Mouse (Mus musculus): Measurements from ENCODE around the gene Foxn3. TPM values are rescaled to one million over a fixed set of nuclear protein-coding genes. Genes with fewer than 3 reads are reported as not detected.

Foxn3 gene
- total RNA-seq, 4 experiments from 2014 or later: 65.0 to 85.5 (median 81.2) TPM

DNA sequence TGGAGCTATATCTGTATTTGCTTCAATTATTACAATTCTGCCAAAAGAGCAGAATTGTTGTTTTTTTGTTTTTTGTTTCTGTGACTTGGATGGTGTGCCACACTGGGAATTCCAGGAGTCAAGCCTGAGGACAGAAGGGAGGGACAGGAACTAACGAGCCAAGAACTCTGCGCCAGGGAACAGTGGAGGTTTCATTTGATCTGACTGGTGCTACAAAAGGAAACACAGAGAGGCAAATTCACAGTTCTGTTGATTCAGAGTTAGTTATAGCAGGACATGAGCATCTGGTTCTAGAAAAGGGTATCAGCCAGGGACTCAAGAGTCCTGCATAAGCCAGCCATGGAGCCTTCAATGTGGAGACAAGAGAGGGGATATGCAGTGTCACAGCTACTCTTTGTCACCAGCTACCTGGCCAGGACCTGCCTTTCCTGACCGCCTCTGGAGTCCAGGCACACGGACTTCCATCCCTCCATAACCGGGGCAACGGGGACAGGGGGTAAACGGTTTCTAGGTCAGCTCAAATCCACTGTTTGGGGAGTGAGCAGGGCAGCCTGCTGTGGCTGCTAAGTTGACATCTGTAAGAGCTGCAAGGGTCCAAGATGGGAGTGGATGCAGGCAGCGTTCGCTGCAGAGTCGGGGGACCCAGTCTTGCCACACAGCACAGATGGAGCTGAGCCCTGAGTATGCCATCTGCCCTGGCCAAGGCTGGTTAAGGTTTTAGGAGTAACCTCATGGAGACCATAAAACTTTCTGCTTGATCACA lies 316.2 kb downstream of the Foxn3 start:
- no peak for DNase-seq

DNA sequence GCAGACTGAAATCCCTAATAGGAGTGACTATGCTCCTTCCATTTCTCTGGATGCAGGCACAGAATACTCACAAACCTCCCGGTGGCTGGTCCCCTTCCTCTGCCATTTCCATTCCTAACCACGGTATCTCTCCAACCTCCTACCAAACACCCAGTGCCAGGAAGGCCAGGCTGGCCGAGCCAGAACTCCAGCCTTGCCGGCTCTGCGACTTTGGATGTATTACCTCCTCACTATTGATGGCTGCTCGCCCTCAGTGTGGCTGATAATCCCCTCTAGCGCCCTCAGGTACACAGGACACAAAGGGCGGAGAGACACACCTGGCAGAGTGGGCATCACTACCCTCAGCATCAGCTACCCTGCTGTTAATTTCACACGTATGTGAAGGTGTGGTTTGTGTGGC lies 318.7 kb downstream of the Foxn3 start:
- no peak for DNase-seq

DNA sequence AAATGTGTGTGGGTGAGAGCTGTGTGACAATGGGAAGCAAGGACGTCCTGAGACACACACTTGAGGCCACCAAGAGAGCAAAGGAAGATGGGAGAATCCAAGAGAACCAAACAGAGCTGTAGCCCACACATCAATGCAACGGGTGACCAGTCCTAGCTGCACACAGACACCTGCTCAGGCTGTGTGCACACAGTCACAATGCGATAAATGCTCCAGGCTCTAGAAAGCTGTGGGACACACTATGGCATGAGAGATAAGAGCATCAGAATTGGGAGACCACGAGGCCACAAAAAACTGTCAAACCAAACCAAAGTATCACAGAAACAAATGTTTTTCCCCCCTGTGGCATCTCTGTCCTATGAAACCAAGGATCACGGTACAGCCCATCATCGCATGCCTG lies 319.1 kb downstream of the Foxn3 start:
- DNase-seq: no peak

DNA sequence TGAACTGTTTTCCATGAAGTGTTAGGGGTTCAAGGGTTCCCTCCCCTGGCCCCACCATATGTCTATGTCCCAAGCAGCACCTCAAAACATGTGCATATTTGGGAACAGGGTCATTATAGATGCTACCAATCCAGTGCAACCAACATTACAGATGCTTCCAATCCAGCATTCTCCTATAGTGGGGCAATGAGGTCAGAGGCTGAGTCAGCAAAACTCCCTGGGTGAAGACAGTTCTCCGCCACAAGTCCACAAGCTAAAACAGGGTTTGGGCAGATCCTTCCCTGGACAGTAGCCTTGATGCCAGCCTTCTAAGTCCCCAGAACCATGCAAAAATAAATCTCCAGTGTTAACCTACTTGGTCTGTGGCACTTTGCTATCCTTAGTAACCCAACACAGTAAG lies 320.1 kb downstream of the Foxn3 start:
- no peak for DNase-seq

DNA sequence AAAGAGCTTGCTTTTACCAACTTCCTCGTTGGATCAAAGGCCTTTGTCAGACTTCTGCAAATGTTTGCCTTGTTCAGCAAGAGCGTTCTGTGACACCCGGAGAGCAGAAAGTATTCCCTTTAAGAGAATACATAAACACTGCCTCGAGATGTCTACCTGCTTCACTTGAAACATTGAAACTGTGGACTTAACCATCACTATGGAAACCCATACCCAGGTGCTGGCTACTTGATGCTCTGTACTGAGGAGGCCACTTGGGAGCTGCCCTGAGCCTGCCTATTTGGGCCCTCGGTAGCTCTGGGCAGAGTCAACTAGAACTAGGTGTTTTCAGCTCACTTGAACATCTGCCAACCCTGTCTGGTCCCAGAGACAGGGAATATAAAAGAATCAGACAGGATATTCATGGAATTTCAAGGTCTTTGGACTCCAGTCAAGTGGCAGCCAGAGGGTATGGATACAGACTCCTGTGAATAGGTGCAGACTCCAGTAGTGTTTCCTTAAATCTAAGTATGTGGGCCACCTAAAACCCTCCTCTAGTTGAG lies 323.1 kb downstream of the Foxn3 start:
- no peak for DNase-seq

DNA sequence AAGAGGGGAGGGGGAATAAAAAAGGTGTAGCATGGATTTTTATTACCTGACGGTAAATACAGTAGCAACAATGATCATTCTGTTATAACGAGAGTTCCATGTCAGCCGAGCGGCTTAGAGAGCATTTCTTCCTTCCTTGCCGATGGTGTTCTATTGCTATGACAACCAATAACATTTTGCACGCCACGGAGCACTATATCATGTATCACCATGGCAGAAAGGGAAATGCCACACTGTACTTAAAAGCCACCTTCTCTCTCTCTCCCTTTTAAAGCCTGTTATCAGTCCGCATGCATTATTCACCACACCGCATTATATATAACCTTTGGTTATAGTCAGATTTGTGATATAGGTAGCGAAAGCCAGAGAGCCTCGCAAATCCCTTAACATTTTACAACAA lies 323.6 kb downstream of the Foxn3 start:
- no peak for DNase-seq

DNA sequence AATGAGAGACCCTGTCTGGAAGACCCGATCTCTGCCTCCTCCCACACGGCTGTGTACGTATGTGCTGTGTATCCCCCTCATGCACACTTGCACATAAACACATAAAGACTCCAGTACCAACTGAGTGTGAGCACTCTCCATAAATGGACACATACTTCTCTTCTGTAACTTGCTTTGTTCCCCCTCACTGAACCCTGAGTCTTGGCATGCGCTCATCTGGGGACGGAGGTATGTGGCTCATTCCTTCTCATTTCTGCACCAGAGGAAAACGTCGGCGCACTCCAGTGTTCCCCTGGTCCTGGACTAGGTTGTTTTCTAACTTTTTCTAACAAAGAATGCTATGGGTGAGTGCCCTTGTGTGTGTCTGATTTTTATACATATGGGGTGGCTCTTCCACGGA lies 325.9 kb downstream of the Foxn3 start:
- no peak for DNase-seq

DNA sequence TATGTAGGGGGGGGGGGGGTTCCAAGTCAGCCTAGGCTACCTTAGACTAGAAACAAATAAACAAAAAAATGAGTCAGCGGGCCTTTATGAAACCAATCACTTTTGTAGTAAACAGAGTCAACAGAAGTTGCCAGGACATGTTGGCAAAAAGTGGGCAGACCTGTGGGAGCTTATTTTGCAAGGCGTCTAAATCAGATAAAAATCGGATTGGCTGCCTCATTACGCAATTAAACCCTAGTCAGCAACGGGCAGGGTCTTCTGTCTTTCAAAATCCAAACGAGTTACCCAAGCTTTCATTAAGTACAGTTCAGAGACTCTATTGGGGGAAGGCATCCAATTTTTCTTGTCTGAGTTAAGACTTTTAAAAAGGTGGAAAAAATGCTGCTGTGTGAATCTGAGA lies 329.0 kb downstream of the Foxn3 start:
- DNase-seq: no peak

DNA sequence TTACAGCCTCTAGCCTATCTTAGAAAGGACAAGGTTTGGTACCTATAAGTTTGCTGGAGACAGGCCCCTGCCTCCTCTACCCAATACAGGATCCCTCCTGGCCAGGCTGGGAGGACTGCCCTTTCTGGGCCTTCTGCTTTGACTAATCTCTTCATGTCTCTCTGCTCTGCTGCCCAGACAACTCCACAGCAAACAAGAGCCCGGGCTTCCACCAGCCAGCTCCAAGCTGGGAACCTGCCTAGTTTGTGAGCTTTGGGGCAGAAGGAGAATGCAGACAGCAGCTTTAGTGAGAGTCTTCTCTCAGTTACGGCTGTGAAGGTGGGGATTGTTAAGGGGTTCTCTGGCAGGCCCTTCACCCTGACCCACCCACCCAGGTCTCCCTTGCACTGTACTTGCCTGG lies 330.0 kb downstream of the Foxn3 start:
- DNase-seq: no peak

DNA sequence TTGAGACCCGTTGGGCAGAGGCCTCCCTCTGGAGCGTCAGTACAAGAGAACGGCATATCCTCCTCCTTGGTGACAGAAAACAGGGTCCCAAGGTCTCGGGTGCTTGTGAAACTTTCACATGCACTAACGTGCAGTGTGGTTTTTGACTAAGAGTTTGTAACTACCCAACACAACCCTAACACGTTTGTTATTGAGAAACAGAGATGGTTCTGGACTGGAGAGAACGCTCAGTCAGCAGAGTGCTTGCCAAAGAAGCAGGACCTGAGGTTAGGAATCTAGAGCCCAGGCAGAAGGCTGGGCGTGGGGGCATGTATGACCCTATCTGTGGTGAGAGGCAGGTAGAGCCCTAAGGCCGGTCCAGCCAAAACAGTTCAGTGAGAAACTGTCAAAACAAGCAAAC lies 330.9 kb downstream of the Foxn3 start:
- DNase-seq: no peak

DNA sequence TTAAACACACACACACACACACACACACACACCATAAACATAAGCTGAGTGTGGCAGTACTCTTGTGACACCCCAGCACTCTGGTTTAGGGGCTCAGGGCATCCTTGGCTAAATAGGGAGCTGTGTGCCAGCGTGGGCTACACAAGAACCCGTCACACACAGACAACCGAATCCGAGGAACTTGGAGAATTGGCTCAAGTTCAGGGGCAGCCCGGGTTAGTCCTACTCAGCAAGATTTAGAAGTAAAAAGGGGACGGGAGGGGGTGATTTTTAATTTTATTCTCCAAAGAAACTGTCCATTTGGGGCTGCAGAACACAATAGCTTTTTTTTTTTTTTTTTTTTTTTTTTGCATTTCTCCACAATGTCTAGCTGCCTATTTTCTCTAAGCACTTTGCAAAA lies 332.1 kb downstream of the Foxn3 start:
- DNase-seq: no peak

DNA sequence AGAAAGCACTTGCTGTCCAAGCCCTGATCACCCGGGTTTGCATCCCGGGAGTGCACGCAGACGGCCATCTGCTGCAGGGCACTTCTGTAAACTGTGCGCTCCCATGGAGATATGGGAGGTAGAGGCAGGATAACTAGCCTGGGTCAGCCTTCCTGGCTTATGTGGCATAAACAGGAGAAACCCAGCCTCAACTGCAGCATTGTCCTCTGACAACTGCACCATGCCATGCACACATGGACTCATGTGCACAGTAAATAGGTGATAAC lies 332.7 kb downstream of the Foxn3 start:
- DNase-seq: no peak

DNA sequence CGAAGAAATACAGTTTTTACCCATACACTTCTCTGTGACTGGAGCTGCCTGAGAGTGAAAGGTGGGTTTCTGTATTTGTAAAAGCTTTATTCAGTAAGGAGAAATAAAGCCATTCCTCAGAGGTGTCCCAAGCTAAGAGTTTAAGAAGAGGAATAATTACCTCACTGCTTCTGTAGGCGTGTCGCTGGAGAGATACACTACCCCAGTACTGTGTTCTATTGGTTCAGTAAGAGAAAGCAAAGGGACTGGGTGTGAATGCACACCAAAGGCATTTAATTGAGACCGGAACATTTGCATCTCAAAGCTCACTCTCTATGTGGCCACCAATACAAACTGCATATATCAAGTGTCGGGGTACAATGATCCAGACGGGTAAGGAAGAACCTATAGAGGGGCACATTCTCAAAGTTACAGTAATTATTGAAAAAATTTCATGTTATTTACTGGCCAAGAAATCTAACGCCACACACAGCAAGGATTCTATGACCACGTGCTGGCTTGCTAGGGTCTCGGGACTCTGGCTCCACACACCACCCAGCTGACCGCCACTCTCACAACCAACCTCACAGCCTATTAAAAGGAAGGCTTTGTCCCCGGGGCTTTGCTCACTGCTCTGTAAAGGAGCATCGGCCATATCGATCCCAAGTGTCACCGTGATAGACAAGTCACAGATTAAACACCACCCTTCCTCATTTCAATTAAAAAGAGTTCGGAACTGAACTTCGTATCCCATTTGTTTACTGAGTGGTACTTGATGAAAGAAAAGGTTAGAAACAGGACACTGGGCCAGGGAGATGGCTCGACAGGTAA lies 333.2 kb downstream of the Foxn3 start:
- no peak for DNase-seq

DNA sequence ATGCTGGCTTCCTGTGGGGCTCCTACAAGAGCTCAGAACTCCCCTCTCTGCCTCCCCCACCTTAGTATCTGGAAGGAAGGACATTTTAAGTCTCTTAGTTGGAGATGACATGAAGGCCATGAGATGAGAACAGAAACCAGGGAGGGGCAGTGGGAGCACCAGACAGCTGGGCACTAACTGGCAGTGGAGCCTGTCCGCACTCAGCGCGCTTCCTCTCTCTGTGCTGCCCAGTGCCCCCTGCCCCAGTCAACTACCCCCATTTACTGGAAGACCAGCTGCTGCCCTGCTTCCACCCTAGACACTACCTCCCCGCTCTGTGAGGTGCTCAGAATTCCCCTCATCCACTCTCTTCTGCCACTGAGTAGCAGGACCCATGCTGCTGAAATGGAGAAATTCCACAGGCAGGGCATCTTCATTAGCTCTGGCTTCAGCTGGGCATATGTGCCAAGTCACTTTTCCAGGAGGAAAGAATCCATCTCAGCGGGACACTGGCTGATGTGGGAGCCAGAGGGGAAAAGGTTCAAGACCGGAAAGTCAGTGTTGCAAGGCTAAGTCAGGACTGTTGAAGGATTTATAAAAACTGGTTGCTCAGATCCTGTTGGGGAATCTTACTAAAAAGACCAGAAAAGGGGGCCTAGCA lies 335.9 kb downstream of the Foxn3 start:
- no peak for DNase-seq

DNA sequence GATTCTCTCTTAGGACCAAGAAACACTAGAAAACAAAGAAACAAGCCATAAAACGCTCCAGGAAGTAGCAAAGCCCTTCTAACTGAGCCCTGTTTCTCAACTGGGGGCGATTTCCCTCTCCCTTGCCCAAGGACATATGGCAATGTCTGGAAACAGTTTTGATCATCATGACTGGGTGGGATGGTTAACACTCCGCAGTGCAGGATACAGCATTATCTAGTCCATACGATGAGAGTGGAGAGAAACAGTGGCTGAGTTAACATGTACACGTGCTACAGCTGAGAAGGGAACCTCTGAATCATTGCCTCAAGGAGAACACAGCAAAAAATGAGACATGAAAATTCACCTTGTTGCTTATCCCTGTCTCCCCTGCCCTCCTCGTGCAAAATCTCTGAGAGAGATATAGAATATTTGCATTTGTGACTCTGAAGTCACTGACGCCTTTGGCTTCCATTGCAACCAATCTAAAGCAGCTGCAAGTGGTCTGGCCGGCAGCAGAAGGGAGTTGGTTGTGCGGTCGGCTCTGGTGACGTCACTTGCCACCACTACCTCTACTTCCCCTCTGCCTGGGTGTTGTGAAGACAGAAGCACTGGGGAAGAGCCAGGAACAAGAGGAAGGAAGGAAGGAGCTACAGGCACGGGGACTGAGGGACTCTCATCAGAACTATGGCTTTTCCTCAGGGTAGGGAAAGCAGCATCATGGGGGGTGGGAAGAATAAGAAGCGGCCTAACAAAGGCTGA lies 338.3 kb downstream of the Foxn3 start:
- DNase-seq: no peak

DNA sequence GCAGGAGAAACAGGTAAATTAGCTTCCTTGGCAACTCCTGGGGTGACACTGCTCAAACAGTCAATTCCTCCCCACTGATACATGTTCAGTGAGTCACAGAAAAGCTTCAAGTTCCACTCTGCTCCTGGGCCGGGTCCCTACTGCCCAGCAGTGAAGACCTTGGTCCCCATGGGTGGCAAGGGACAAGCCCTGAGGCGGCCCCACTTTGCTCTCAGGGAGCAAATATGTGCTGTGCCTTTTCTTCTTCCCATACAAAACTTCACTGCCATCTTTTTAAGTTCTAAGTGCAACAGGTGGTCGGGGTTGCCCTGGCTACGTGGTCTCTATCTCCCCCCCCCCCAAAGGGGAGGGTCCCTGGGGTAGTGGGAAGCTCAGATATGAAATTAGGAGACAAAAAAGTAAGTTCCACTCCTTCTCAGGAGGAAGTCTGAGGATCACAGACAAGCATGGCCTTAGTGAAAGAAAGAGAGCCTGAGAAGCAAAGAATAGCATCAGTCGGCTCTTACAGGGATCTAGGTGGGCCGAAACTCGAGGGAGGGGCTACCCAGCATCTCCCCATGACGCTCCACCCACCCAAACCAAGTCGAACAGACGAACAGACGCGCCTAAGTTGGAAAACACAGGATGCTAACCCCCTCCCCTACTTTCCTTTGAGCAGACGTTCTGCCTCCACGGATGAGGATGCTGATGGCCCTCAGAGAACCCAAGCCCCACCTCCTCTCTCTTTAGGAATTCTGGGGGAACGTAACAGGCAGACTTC lies 342.1 kb downstream of the Foxn3 start:
- DNase-seq: no peak

DNA sequence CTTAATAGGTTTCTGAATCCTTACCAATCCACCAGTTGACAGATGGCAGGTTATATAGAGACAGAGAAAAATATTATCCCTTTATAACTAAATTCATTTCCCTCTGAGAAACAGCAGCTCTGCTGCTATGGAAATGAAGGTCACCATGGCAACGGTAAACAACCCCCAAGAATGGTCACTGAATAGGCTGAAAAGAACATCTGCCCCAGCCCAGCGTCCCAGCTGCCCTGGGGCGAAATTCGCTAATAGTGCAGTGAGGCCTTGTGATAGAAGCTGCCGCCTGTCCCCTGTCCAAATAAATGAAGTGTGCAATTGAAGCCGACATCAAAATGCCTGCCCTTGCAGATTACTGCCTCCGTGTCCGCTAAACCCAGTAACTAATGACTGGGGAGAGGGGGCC lies 343.0 kb downstream of the Foxn3 start:
- no peak for DNase-seq

DNA sequence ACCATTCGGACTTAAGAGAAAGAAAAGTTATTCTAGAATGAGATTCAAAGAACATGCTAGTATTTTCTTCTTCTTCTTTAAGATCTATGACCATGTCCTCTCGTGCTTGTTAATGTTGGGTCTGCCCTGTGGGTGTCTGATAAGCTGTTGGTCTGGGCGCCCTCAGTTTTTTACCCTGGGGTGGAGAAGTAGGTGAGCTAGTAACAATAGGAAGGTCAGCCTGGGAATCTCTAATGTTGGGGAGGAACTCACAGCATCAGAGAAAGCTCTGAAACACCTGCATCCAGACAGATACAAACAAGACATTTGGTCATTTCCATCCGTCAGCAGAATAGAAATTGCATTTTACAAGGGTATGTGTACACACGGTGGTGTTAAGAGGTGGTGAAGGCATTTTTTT lies 343.6 kb downstream of the Foxn3 start:
- no peak for DNase-seq

DNA sequence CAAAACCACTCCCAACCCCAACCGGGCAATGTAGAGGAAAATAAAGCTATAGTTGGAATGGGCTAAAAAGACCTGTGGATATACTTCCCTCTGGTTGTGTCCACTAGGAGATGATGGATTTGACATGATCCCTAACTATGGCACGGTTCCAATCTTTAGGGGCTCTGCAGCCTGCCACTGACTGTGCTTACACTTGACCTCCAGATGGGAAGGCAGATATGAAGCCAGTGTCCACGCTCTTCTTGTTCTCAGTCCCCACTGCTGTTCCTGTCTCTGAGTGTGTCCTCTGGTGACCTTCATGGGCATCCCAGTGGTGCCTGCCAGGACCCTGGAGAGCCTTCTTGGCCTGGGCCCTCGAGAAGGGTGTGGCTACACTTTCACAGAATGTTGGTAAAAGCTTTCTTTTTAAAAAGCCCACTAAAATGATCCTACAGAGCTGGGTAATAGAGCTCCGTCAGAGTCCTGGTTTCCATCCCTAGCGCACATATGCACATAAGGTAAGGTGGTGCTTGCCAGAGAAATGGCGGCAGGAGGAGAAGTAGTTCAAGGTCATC lies 346.2 kb downstream of the Foxn3 start:
- DNase-seq: no peak

DNA sequence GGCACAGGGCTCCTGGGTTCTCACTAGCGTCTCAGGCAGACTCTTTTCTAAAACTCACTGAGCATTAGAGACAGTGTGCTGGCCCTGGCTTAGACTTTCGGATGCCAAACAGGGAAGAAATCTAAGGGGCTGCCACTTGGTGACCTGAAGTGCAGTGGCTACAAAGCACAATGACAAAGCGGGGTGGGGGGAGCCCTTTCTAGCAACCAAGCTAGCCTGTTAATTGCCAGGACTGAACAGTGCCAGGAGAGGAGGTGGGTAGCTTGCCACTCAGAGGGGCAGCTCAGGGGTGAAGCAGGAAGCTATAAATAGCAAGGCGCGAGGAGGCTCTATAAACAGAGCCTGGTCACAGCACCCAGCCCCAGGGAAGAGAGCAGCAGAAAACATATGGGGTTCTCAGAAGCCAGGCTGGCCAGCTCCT lies 347.0 kb downstream of the Foxn3 start:
- DNase-seq: no peak

DNA sequence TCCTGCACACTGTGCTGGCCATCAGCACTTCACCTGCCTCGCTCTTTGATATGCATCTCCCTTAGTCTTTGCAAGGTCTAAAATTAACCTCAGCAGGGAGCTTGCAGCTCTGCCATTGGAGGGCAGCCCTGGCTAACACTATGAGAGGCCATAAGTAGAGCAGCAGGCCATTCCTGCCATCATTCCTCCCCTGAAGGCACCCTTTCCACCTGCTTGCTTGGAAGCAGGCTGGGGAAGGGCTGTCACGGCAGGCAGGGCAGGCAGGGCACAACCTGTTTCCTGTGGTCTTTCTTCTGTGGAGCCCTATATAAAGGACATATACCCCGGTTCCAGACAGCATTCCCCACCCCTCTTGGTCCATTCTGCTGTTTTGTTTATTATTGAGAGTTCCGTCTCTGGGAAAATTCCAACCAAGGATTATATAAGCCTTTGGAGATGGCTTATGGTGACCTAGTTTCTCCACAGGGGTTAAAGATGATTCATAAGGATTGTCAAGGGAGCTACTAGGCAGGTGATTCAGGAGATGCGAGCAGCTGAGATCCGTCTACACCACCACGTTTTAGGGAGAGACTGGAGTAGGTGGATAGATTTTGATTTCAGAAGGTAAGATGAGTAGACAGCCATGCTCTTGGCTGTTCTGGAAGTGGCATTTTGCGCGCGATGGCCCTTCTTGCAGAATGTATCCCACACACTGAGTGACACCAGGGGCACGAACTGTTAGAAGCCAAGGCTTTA lies 347.7 kb downstream of the Foxn3 start:
- DNase-seq: no peak
